ENCODE assay signal across 28 mouse cellular contexts in the genomic region with DNA sequence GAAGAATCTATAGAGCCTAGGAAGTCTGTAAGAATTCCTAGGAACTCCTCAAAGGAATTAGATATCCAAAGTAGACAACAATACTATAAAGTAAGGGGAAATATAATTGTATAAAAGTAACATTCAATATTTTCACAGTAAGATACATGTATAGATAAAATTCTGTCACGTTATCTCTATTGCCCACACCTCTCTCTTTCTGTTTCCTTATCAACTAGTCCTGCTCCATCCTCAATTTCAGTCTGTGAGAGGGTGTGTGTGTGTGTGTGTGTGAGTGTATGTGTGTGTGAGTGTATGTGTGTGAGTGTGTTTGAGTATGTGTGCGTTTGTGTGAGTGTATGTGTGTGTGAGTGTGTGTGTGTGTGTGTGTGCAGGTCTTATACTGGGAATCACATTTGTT.
"Had no signal": no experiment of that assay in that cellular context is flagged by ENCODE, and none has a peak within 500 bp of the region (broad histone marks: within the 10 kb centered on the region; RNA-seq: fewer than 3 reads in every experiment).

No protein-coding gene starts in this region.

- H3K4me1 ChIP-seq: limb, embryonic 10.5 days; limb, embryonic 12.5 days; limb, embryonic 13.5 days; limb, embryonic 15.5 days; liver, embryonic 12.5 days; liver, embryonic 13.5 days; liver, embryonic 15.5 days; lung, embryonic 15.5 days; megakaryocyte, embryonic 14.5 days; midbrain, embryonic 10.5 days; midbrain, embryonic 12.5 days; midbrain, embryonic 13.5 days; midbrain, embryonic 15.5 days; neural tube, embryonic 12.5 days had no signal

- H3K9me3 ChIP-seq: limb, embryonic 10.5 days; limb, embryonic 12.5 days; limb, embryonic 13.5 days; limb, embryonic 15.5 days; liver, embryonic 12.5 days; liver, embryonic 13.5 days; liver, embryonic 15.5 days; lung, embryonic 15.5 days; megakaryocyte, embryonic 14.5 days; midbrain, embryonic 10.5 days; midbrain, embryonic 12.5 days; midbrain, embryonic 13.5 days; midbrain, embryonic 15.5 days; neural tube, embryonic 12.5 days had no signal

- DNase-seq: left cerebral cortex, postnatal 4 days; liver; liver, embryonic 13.5 days; liver, postnatal 0 days; lung, adult 18-20 months; lung, adult 2 months; lung, embryonic 14.5 days; lung, postnatal 10 days; lung, postnatal 14 days; lung, postnatal 36 days; lung, postnatal 4 days; midbrain, embryonic 14.5 days had no signal

- H3K9ac ChIP-seq: limb, embryonic 12.5 days; limb, embryonic 13.5 days; limb, embryonic 15.5 days; liver, embryonic 12.5 days; liver, embryonic 13.5 days; liver, embryonic 14.5 days; liver, embryonic 15.5 days; liver, postnatal 0 days; lung, embryonic 14.5 days; lung, embryonic 15.5 days; midbrain, embryonic 12.5 days; midbrain, embryonic 13.5 days; midbrain, embryonic 15.5 days; neural tube, embryonic 12.5 days had no signal

- H3K36me3 ChIP-seq: limb, embryonic 10.5 days; limb, embryonic 12.5 days; limb, embryonic 13.5 days; limb, embryonic 15.5 days; liver, embryonic 12.5 days; liver, embryonic 13.5 days; liver, embryonic 15.5 days; lung, embryonic 15.5 days; midbrain, embryonic 10.5 days; midbrain, embryonic 12.5 days; midbrain, embryonic 13.5 days; midbrain, embryonic 15.5 days; neural tube, embryonic 12.5 days had no signal

- H3K27me3 ChIP-seq: limb, embryonic 12.5 days; limb, embryonic 13.5 days; limb, embryonic 15.5 days; liver, embryonic 12.5 days; liver, embryonic 13.5 days; liver, embryonic 15.5 days; lung, embryonic 15.5 days; megakaryocyte, embryonic 14.5 days; midbrain, embryonic 12.5 days; midbrain, embryonic 13.5 days; midbrain, embryonic 15.5 days; neural tube, embryonic 12.5 days had no signal

- H3K27ac ChIP-seq: limb, embryonic 10.5 days; limb, embryonic 12.5 days; limb, embryonic 13.5 days; limb, embryonic 15.5 days; liver, embryonic 12.5 days; liver, embryonic 13.5 days; liver, embryonic 14.5 days; liver, embryonic 15.5 days; lung, embryonic 15.5 days; macrophage; midbrain, embryonic 10.5 days; midbrain, embryonic 12.5 days; midbrain, embryonic 13.5 days; midbrain, embryonic 15.5 days; neural tube, embryonic 12.5 days had no signal

- H3K4me3 ChIP-seq: limb, embryonic 10.5 days; limb, embryonic 12.5 days; limb, embryonic 13.5 days; limb, embryonic 15.5 days; liver, embryonic 12.5 days; liver, embryonic 13.5 days; liver, embryonic 15.5 days; lung, embryonic 15.5 days; megakaryocyte, embryonic 14.5 days; midbrain, embryonic 10.5 days; midbrain, embryonic 12.5 days; midbrain, embryonic 13.5 days; midbrain, embryonic 15.5 days; myocyte; neural tube, embryonic 12.5 days had no signal
